Mouse (Mus musculus): Measurements from ENCODE around the gene Hsd11b2. TPM values are rescaled to one million over a fixed set of nuclear protein-coding genes. Genes with fewer than 3 reads are reported as not detected.

Hsd11b2 gene
- polyA plus RNA-seq (2012; rRNA removed) = 0.28 and 0.29 TPM in 2 replicates

GRCm38 (mm10) chr8:105518436-105519313 lies at the start of gene Hsd11b2:
Hsd11b2 (plus strand) TSS chr8:105518755.

GRCm38 (mm10) chr8:105471314-105472015 lies 47.1 kb upstream of the Hsd11b2 start, which contains the start of gene Tppp3:
Tppp3 (minus strand) TSS chr8:105471526.

GRCm38 (mm10) chr8:105496439-105497180 lies 21.9 kb upstream of the Hsd11b2 start, which contains the start of gene Zdhhc1:
Zdhhc1 (minus strand) TSS chr8:105496902.

GRCm38 (mm10) chr8:105565952-105566702 lies 47.6 kb downstream of the Hsd11b2 start, which contains the start of gene Atp6v0d1:
Atp6v0d1 (minus strand) TSS chr8:105566047.

Other genes starting within 250 kb of the Hsd11b2 start
- gene Hsf4, start 249.0 kb upstream of the Hsd11b2 start, polyA plus RNA-seq (2012; rRNA removed) = 0.08 and 0.17 TPM in 2 replicates
- 0.02 TPM in 2 replicates for gene Nol3, start 242.6 kb upstream of the Hsd11b2 start, polyA plus RNA-seq (2012; rRNA removed)
- gene 4931428F04Rik, start 228.9 kb upstream of the Hsd11b2 start, polyA plus RNA-seq (2012; rRNA removed) = 1.1 and 1.5 TPM in 2 replicates
- gene Exoc3l, start 222.7 kb upstream of the Hsd11b2 start, polyA plus RNA-seq (2012; rRNA removed) = 7.6 and 9.2 TPM in 2 replicates
- gene E2f4, start 221.1 kb upstream of the Hsd11b2 start, polyA plus RNA-seq (2012; rRNA removed) = 121 and 133 TPM in 2 replicates
- 10.1 and 10.5 TPM in 2 replicates for gene Elmo3, start 213.2 kb upstream of the Hsd11b2 start, polyA plus RNA-seq (2012; rRNA removed)
- gene Lrrc29, start 192.5 kb upstream of the Hsd11b2 start, polyA plus RNA-seq (2012; rRNA removed) = 6.1 and 8.6 TPM in 2 replicates
- gene Tmem208, start 192.4 kb upstream of the Hsd11b2 start, polyA plus RNA-seq (2012; rRNA removed) = 55.7 and 58.3 TPM in 2 replicates
- 4.5 and 5.2 TPM in 2 replicates for gene Fhod1, start 170.8 kb upstream of the Hsd11b2 start, polyA plus RNA-seq (2012; rRNA removed)
- gene Slc9a5, start 169.9 kb upstream of the Hsd11b2 start, polyA plus RNA-seq (2012; rRNA removed) = 0.91 and 1.0 TPM in 2 replicates
- 0.07 and 0.12 TPM in 2 replicates for gene Plekhg4, start 145.5 kb upstream of the Hsd11b2 start, polyA plus RNA-seq (2012; rRNA removed)
- 0.01 TPM in 2 replicates for gene Kctd19, start 105.3 kb upstream of the Hsd11b2 start, polyA plus RNA-seq (2012; rRNA removed)
- 0.07 and 0.08 TPM in 2 replicates for gene Lrrc36, start 105.2 kb upstream of the Hsd11b2 start, polyA plus RNA-seq (2012; rRNA removed)
- gene Tppp3, start 47.2 kb upstream of the Hsd11b2 start, polyA plus RNA-seq (2012; rRNA removed) = 1.7 and 2.6 TPM in 2 replicates
- gene Zdhhc1, start 21.9 kb upstream of the Hsd11b2 start, polyA plus RNA-seq (2012; rRNA removed) = 3.3 and 3.8 TPM in 2 replicates
- gene Atp6v0d1, start 47.3 kb downstream of the Hsd11b2 start, polyA plus RNA-seq (2012; rRNA removed) = 46.7 and 48.1 TPM in 2 replicates
- gene Ripor1, start 86.5 kb downstream of the Hsd11b2 start, polyA plus RNA-seq (2012; rRNA removed) = 3.9 and 5.0 TPM in 2 replicates
- 12.4 and 14.0 TPM in 2 replicates for gene Ctcf, start 117.8 kb downstream of the Hsd11b2 start, polyA plus RNA-seq (2012; rRNA removed)
- gene Agrp, start 118.6 kb downstream of the Hsd11b2 start, polyA plus RNA-seq (2012; rRNA removed) = not detected in 2 replicates
- 1.8 TPM in 2 replicates for gene Carmil2, start 167.5 kb downstream of the Hsd11b2 start, polyA plus RNA-seq (2012; rRNA removed)
- gene Acd, start 182.3 kb downstream of the Hsd11b2 start, polyA plus RNA-seq (2012; rRNA removed) = 8.9 and 10.0 TPM in 2 replicates
- gene Pard6a, start 182.4 kb downstream of the Hsd11b2 start, polyA plus RNA-seq (2012; rRNA removed) = 4.9 and 5.3 TPM in 2 replicates
- not detected in 2 replicates for gene 4933405L10Rik, start 188.9 kb downstream of the Hsd11b2 start, polyA plus RNA-seq (2012; rRNA removed)
- gene Enkd1, start 189.5 kb downstream of the Hsd11b2 start, polyA plus RNA-seq (2012; rRNA removed) = 4.3 and 5.1 TPM in 2 replicates
- 1.3 and 1.4 TPM in 2 replicates for gene Gfod2, start 239.9 kb downstream of the Hsd11b2 start, polyA plus RNA-seq (2012; rRNA removed)